Mouse (Mus musculus) R1 (cell line): ENCODE data around the gene Cldnd1.

Experiments
- DNase-seq: peaks from one replicate; pipeline ENCODE4 v3.0.0-alpha.2; 2018; ENCODE audit warnings: low read depth, low spot score

The Cldnd1 gene

DNA sequence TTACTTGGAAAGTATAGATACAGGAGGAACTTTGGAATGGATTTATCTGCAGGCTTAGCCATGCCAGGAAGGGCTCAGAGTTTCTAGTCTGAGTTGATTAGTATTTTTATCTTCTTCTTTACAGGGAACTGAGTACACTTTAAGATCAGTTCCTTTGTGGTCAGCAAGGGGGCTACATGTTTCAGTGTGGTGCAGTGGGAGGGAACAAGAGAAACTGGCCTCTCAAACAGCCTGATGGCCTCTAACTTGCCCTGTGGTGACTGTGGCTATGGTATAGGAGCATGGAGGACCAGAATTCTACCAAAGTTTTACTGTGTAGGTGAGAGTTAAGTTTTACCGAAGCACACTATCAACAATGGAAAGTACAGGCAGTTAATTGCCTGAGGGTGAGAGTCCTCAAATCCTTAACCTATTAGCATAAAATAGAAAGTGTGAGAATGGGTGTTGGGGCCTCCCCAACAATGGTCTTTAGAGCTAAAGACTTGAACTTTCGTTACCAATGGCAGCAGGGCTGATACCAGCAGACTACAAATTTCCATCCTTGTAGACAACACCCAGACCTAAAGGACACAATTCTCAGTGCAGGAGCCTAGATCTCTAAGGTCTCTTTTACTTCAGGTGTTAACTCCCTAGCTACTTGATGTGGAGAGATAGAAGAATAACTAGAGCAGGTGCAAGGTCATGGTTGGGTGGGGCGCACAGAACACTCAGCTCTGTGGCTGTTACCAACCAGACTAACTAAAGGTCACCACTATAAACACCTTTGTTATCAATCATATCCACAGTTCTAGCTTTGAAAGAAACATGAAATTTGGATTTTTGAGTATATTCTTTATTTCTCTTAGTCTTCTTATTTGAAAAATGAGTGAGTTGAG is 18.9 kb upstream of the Cldnd1 start:
- DNase-seq: no peak

DNA sequence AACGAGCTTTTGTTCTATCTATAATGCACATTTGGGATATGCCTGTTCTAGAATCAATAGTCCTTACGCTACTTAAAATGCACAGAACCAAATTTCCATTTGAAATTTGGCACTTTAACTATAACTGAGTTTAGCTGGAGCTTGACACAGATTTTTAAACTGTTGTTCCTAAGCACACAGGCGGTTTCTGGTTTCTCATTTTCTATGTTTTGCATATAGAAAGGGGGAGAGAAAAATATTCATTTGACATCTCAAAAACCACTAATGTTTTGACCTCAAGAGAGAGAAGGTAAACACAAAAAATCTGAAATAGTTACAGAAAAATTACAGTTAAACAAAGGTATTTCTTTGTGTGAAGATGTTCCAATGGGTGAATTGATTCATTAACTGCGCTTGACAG is 18.2 kb upstream of the Cldnd1 start:
- DNase-seq: no peak

DNA sequence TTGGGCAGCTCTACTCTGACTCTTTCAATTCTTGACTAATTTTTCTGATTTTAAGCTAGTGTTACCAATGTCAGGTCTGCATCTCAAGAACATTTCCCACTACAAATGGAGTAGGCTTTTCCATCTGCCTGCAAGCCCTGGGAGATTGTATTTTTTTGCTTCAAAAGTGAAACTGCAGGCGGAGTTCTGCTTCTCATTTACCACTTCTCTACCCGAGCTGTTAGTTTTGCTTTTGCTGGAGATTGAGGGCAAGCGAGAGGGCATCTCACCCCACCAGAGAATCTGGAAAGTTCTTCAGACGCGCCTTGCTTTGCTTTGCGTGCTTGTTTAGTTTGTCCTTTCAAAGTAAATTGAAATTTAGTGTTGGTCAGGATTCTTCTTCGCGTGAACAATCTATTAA is 15.5 kb upstream of the Cldnd1 start:
- DNase-seq: no peak

DNA sequence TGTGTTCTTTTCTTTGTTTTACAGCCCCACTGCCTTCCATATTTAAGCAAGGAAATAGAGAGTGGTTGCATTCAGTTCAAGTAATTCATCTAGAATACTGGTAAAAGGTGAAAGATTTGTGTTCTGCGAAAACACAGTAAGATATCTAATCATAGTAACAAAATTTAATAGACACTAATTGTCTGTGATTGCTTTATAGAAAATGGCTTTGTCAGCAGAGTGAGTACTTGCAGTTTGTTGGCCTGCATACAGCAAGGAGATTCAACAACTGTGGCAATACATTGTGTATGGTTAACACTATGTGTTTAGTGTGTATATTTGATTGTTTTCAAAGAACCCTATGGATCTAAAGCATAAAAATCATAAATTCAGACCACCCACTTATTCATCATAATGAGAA is 14.6 kb upstream of the Cldnd1 start:
- DNase-seq: no peak

DNA sequence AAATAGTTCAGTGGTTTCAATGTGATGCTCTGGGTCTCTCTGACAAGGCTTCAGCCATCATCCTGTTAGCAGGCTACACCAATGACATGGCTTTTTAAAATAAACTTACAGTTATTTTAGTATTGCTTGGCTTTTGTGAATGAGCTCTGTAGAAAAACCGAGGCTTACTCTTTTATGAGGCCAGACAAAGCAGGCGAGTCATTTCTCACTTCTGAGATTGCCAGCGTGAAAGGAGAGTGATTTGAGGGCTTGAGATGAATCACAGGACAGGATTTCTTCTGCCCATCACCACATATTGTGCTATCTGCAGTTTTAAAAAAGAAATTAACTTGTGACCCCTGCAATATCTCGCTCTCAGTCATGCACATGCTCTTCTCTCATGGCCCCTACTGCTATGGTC is 12.7 kb upstream of the Cldnd1 start:
- no peak for DNase-seq

DNA sequence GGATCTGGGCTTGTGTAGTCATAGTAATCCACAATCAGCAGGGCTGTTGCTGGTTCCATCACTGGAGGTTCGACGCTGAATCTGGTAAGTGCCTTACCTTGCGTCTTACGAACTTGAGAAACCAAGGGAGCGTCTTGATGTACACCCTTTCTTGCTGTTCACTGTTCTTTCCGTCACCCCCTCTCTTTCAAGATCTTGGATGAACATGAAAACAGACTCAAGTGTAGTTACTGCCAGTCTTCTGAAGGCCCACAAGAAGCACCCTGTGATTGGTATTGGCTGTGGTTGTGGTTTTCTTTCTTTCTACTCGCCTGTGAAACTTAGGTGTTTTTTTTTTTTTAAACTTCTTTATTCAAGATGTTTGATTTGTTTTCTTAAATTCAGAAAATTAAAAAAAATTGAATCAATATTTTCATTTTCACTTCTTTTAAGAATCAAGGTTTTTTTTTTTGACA is 9.0 kb upstream of the Cldnd1 start, which contains the start of gene Gpr15:
Gene Gpr15, minus strand, starts transcription at position 405 of the 455 bp plus-strand sequence.
- no peak for DNase-seq

DNA sequence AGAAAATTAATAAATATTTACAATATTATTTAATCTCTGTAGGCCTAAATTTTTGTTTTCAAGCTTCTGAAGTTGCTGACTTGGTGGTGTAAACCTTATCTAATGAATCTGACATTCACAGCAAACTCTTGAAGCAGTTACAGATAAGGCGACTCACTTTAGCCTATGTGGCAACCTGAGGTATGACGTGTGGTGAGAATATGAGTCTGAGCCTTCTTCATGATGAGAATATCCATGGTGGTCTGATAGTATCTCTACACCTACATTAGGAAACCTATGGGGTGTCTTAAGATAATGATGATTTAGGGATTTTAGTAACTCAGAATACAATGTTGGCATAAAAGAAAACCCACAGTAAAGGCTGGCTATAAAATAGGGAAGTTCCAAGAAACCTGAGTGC is 5.4 kb upstream of the Cldnd1 start:
- no peak for DNase-seq

DNA sequence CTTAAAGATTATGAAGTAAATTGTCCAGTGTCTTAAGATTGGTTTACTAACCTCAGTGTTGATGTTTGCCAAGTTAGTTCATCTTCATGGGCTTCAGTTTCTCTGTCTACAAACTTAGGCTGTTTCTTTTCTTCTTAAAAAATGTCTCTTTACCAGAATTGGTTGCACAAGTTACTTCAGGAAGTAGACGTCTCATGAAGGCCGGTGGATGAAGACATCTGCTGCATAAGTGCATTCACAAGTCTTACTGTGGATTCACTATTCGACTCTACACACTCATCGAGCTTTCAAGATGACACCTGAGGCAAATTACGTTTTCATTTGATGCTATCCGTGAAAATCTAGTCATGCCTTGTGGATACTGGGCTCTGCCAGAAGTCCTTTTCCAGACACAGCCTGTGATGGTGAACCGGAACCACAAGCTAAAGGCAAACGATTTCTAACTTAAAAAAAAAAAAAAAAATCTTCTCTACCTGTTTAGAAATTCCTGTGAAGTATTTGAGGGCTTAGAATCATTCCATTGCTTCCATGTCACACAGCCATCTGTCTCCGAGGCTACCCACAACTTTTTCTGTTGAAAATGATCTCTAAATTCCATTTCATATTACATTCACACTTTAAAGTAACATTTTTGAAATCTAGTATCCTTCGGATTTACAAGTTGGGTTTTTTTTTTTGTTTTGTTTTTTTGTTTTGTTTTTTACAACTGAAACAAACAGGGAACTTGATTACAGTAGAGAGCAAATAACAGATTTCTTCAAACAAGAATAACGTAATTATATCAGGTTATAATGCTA is 832 bp upstream of the Cldnd1 start:
- DNase-seq: no peak

DNA sequence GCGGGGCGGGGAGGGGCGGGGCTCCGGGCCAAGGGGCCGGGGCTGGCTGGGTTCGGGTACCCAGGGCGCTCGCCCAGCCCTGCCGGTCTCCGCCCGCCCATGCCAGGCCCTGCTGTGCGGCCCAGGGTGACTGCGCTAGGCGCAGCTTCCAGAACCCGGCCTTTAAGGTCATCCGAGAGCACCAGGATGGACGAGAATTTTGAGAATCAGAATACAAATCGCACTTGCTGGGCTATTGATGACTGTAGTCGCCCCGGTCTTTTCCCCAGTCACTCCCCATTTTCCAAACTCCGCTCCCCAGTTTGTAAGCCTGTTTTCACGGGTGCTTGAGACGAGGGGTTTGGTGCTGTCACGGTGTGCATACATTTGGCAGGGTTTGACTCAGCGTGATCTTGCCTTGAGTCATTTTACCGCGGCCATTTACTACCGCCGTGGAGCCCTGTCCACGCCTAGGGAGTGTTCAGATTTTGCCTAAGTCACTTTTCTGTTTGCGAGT is 514 bp downstream of the Cldnd1 start:
- peak; percentile 33 for DNase-seq

DNA sequence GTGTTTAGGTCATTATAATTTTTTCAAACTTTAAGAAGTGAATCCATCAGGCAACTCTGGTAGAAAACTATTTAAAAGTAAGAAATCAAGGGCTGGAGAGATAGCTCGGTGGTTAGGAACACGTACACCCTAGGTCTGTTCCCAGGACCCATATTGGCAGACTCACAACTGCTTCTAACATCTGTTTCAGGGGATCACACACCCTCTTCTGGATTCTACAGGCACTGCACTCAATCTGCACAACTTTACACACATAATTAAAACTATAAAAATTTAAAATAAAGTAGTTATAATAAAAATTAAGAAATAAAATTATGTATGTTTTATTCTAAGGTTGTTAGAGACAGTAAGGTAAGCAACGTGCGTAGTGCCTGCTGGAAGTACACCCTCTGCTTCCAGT is 10.5 kb downstream of the Cldnd1 start:
- peak; percentile 18 for DNase-seq

DNA sequence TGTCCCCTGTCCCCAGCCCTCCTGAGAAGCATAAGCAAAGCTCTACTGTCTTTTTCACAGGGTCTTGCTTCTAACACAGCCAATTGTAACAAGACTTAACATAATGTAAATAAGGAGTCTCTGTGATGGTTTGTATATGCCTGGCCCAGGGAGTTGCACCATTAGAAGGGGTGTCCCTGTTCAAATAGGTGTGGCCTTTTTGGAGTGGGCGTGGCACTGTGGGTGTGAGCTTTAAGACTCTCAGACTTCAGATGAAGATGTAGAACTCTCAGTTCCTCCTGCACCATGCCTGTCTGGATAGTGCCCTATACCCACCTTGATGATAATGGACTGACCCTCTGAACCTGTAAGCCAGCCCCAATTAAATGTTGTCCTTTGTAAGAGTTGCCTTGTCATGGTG is 11.1 kb downstream of the Cldnd1 start:
- peak; percentile 9 for DNase-seq

DNA sequence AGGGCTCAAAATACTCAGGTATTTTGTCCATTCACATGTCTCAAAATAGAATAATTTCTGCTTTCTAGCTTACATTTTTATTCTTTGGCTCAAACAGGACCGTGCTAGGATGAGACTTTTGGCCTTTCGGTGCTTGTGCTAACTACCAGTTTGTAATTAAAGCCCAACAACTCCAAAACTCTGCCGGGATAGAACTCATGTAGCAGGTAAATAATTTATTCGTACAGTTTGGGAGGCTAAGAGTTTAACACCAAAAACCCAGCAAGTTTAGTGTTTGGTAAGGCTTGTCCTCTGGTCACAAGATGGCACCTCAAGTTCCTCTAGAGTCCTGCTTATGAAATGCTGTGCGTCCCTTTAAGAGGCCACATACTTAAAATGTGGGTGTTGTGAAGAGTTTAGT is 13.0 kb downstream of the Cldnd1 start:
- DNase-seq: no peak

DNA sequence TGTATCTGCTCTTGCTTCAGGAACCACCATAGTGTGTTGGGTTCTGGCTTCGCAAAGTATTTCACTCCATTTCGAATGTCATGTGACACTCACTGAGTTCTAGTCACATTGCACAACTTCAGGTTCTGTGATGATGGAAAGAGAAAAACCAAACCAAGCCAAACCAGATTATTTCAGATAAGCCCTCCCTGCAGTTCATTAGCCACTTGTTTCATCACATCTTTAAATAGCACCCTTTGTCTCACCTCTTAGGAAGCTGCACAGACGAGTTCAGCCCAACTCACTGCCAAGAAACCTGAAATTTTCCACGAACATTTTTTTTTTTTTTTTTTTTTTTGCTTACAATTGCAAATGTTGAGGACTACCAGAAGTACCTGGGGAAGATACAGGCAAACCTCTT is 19.0 kb downstream of the Cldnd1 start:
- no peak for DNase-seq

DNA sequence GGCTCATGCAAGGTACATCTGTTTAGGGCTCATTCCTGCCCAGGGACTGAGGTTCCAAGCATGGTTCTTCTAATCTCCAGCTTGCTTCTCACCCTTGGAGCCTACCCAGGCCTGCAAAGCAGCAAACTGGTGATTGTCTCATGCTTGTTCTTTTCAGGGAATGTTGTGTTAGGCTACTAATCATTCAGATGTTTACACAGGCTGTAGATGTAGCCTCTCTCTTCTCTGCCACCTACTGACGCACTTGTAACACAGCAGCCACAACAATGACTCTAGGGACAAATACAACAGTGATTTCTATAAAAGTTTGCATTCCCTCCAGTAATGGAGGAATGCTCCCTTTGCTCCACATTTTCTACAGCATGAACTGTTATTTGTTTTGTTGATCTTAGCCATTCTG is 23.6 kb downstream of the Cldnd1 start:
- DNase-seq: peak; percentile 14

DNA sequence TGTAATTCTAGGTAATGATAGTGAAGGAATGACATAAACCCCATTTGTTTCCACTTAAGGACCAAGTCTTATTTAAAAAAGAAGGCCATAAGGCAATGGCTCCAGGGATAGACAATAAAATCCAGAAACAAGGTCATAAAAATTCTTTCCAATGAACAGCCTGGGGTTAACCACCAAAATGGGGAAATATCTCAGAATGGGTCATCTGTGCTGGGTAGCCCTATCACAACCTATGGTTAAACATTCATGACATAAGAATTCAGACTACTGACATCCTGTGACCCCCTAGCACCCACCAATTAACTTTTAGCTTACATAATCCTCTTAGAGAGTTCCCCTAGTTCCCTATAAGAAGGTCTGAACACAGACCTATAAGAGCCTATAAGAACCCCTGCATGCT is 28.5 kb downstream of the Cldnd1 start:
- DNase-seq: no peak

DNA sequence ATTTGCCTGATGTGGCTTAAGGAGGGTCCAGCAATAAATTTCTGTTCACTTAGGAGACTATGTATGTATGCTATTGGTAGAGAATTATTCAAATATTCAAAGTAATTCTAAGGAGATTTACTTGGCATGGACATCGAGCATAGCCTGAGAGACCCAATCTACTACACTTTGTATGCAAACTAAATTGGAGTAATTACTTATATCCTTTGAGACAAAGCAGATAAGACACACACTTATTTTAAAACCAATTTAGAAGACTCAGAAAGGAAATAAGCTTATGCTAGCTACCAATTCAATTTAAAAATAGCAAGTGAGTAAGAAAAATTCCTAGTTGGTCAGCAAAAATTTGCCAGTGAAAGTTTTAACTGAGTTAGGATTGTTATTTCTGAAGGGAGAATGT is 35.4 kb downstream of the Cldnd1 start, which contains the start of gene Olfr172:
Gene Olfr172, minus strand, starts transcription at position 101 of the 400 bp plus-strand sequence.
- no peak for DNase-seq
